Mouse (Mus musculus): ENCODE data around the gene Limch1.

Gene Limch1

DNA sequence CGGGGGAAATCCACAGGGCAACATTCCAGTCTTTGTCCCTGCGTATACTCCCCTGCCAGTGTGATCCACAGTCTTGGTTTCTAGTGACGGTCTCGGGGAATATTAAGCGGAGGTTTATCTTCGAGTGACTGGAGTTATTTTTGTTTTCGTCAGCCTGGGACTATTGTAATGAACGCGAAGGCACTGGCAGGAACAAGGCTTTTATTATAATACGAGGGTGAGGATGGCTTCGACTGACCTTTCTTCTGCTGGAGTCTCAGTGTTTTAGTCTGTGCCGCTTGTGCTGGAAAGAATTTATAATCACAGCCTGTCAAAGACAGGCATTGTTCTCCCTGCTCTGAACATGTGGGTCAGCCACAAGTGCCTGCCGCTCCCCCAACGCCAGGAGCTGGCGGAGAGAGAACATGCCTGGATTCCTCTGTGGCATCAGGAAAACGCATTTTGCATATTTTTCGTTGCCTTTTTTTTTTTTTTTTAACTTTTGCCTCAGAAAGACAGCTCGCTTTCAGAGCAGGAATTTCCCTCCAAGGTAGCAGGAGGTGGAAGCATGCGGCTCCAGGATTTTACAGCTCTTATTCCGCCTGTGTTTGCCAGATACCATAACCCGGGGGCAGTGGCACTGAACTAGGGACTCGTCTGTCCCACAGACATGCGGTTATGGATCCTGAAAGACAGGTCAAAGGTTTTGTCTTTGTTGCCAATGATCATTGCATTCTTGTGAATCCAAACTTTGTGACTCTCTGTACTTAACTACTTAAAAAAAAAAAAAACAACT, 222.6 kb downstream of the Limch1 start:
- no peak for DNase-seq (ENCODE audit: low read depth, low spot score)

DNA sequence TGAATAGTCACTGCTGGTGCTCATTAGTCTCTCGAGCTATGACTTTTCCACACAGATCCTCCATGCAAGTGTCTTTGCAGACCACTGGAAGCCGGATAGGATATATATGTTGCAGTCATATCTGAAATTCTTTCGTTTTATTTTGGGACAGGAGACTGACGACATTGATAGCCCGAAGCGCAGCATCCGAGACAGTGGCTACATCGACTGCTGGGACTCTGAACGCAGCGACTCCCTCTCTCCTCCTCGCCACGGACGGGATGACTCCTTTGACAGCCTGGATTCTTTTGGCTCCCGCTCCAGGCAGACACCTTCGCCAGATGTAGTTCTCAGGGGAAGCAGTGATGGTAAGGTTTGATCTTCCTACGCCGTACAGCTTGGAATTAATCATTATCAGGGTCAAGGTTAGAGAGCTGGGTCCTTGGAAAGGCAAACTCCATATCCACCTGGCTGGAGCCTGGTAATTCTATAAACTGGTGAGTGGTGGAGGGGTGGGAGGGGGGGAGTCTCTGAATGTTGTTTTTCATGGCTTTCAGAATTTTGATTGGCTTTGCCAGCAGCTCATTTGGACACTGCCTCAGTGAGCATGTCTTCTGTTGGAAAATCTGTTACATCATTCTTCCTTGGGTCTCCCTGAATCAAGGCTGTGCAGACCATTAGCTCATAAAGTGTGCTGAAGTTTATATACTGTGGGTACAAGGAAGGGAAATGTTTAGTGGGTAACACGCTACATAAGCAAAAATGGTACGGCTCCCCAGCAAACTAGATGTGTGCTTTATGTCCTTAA, 223.5 kb downstream of the Limch1 start:
- DNase-seq (ENCODE audit: low read depth, low spot score), result no peak

DNA sequence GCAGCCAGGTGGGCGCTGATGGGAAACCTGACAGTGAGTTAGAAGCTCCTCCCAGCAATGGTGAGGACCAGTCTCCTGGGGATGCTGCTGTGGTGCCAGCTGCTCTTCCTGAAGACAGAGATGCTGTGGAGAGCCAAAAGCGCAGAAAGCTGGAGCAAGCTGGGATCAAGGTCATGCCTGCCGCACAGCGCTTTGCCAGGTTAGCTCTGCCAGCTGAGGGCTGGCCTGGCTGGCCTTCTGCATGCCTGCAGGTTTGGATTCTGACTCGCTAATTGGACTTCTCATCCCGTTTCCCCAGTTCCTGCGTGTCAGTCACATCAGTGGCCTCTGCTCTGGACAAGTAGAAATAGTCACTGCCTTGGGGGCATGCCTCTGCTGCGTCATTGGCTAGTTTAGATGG, 230.0 kb downstream of the Limch1 start:
- no peak for DNase-seq (ENCODE audit: low read depth, low spot score)

DNA sequence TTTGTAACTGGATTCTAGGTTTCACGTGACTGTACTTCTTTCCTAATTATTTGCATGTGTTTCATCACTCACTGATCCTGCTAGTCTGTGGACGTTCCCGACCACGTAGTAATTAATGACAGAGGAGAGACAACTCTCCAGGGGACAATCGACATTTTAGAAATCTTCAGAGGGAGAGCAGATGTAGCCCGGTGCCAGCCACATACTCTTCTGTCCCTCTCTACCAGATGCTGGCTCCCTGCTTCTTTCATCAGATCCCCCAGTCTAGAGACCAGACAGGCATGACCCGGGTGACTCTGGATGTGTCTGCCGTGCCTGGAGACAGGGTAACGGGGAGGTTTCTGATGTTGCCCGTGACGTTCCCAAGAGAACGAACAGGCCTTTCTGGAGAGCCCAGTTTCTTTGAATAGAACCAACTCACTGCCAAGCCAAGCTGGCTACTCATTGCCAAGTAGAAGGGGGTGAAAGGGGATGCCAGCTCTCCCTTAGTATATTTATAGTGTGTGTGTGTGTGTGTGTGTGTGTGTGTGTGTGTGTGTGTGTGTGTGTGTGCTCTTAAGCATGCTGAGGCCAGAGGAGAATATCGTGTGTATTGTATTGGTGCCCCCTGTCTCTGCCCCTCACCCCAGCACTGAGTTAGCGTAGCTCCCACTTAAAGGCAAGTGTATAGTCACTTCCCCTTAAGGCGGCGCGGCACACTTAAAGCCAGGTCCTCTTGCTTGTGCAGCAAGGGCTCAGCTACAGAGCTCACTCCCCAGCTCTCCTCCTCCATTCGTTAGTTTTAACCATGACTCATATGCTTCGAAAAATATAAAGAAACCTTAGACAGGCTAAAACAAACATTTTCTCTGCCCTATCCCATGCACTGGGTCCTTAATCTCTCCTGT, 233.9 kb downstream of the Limch1 start:
- no peak for DNase-seq (ENCODE audit: low read depth, low spot score)

DNA sequence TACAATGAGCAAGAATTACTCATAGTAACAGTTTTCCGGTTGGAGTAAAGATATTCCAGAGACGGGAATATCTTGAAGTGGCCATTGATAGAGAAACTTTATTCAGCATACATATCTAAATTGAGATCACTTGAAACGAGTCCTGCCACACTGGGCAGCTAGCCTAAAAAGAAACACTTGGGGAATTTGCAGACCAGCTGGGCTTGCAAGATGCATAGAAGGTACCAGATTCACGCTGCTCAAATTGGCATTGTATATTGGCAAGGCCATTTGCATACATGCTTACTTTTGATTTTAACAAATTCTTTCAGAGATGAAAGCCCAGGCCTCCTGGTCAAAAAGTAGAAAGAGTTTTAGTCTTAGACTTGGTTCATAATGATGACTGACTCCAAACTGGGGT, 235.2 kb downstream of the Limch1 start:
- no peak for DNase-seq (ENCODE audit: low read depth, low spot score)

DNA sequence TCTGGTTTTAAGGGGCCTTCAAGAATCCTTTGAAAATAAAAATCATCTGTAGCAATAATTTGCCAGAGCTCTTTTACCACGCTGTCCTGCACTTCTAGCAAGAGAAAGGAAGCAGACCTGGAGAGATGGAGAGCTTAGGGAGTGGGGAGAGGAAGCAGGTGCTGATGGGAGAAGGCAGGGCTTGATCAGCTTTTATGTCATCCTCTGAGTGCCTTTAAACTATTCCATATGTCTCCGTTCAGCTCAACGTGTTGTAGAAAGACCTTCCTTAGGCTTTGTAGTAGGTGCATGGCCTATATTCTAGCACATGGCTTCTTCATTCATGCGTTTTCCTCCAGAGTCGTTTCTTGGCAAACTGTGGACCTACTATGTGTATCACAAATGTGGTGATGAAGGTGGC, 237.5 kb downstream of the Limch1 start:
- DNase-seq (ENCODE audit: low read depth, low spot score), result no peak

DNA sequence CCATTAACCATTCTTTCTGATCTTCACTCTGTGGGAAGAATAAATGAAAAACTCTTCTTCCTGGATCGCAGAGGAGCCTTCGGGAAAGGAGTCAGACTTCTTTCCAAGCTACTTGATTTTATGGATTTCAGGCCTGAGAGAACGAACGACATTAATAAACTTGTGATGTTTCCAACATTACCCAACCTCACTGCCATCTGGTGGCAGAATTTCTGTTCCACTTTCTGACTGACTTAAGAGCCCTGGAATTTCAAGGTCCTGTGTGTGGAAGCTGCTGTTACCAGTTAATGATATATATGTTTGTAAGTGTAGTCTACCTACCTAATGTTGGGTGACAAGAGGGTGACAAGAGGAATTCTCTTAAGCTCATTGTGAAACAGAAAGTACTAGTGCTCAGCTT, 243.3 kb downstream of the Limch1 start:
- no peak for DNase-seq (ENCODE audit: low read depth, low spot score)

DNA sequence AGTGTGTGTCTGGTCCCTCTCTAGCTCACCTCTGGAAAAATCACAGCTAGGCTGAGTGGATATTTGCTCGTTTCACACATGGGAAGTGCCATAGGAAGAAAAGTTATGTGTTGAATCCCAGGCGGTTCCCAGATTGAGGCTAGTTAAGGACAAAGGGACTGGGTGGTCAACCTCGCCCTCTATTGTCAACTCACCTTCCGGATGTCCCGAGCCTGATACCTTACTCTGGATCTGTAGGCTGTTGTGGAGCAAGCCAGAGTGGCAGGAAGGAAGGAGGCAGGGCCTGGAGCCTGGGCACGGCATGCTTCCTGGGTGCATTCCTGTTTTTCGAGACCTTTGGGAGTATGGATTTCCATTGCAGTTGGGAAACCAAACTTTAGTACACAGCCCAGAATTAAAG, 243.9 kb downstream of the Limch1 start:
- DNase-seq (ENCODE audit: low read depth, low spot score), result no peak

DNA sequence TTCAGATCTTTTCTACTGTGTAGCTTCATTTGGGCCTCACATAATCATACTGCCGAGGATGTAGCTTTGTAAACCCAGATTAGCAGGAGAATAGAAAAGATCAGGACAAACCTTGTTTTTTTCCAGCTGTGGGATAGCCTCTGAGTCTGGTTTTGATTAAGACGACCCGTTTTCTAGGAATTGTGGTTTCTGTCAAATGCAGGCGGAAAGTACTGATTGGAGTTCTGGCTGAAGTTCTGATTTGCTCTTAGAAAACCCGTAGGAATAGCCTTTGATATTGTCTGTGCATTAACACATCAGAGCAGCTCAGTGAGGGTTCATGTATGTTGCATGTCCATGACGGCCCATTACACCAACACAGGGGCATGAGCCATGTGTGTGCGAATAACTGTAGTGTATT, 246.8 kb downstream of the Limch1 start:
- DNase-seq (ENCODE audit: low read depth, low spot score), result no peak

DNA sequence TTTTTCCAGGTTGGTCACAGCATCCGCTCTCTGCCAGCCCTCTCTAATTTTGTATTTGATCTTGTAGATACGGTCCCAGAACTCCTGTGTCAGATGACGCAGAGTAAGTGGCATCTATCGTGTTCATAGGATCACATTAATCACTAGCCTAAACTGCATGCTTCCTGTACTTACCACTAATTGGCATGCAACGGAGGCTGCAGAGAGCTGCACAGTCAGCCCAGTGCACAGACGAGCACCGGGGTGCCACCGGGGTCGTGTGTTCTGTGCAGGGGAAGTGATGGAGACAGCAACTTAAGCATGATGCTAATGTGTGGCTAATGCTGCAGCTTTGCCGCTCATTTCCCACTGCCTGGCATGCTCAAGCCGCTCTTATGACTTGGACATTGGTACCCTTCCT, 247.4 kb downstream of the Limch1 start:
- no peak for DNase-seq (ENCODE audit: low read depth, low spot score)

DNA sequence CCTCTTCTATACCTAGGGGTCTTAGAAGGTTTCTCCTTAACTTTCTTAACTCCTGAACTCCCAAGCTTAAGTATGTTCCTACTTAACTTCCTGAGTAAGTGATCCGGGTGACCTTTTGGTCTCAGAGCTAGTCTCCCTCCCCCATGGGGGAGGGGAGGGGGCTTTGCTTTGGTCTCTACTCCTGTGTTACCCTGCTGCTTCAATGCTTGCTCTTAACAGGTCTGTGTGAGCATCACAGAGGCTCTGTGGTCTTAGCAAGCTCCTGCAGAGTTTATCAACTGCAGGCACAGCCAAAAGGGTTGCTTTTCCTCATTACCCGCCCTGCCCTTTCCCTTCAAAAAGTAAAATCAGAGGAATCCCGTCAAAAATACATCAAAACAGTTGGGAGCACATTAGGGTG, 250.5 kb downstream of the Limch1 start:
- DNase-seq (ENCODE audit: low read depth, low spot score), result no peak

DNA sequence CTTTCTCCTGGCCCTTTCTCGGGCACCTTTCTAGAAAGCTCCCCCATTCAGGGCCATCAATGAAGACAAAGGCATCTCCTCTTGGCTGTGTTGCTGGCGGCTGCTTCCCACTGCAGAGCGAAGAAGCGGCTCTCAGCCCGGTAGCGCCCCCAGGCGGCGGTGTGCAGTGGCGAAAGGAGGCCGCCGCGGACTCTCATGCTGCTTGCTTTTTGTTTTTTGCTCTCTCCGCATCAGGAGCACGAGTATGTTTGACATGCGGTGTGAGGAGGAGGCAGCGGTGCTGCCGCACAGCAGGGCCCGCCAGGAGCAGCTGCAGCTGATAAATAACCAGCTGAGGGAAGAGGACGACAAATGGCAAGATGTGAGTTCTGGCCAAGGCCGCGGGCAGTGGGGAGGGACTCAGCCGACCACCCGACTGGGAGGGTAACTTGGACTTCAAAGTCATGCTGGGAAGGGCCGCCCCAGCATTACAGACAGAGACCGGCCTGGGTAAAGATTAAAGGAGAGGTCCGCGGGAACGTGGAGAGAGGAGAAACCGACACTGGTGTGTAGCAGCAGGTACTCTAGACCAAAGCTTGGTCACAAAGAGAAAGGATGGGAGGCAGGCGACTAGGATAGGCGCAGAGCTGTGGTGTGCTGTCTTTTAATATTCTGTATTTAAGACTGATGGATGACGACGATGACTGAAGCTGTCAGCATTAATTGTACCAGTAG, 251.4 kb downstream of the Limch1 start:
- no peak for DNase-seq (ENCODE audit: low read depth, low spot score)

DNA sequence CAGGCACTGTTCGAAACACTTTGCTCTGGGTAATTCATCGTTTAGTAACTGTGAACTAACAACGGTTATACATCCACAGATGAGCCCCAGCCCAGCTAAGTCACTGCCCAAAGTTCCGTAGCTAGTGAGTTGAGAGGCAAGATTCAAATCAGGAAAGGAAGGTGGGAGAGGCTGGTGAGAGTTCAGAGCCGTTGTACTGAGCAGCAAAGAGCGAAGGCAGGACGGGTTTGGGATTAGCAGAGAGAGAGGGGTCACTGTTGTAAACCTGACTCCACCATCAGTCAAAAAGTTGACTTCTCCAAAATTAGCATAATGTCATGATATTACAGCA, 251.9 kb downstream of the Limch1 start:
- DNase-seq (ENCODE audit: low read depth, low spot score), result no peak

DNA sequence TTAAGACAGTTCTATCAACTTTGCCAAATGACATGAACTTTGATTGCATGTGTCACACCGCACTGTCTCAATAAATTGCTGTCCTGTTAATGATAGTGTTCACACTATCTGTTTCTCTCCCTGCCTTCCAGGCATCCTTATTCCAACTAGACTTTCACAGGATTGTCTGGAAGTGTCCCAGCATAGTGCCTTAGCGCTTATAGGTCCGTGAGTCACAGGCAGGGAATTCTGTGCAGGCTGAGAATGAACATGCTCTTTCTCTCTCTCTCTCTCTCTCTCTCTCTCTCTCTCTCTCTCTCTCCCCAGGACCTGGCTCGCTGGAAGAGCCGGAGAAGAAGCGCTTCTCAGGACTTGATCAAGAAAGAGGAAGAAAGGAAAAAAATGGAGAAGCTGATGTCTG, 252.7 kb downstream of the Limch1 start:
- DNase-seq (ENCODE audit: low read depth, low spot score), result no peak

DNA sequence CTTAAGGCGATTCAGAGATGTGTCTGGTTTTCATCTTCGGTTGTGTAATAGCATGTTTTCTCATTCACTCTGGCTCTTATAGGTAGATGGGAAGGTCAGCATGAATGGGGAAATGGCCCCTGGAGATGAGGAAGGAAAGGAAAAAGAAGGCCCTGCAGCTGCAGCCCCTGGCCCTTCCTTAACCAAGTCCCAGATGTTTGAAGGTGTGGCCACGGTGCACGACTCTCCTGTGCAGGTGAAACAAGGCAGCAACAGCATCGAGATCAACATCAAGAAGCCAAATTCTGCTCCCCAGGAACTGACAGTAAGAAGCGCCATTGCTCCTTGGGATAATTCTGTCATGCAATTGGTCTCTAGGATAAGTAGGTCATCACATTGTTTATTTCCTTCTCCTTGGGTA, 256.7 kb downstream of the Limch1 start:
- no peak for DNase-seq (ENCODE audit: low read depth, low spot score)

DNA sequence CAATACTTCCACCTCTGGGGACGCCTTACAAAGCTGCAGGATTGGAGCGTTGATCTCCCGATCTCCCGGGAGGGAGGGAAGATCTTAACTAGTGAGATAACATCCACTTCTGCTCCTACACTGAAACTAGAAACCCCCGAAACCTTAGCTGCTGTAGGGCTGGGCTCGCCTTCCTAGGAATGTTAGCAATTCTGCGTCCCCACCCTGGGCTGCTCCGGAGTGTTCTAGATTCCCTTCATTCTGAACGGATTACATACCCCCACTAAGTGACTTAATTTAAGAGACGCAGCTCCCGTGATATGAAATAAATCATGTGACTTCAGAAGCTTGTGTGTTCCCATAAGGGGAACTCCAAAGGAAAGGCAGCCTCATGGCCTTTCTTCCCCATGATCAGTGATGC, 259.0 kb downstream of the Limch1 start:
- DNase-seq (ENCODE audit: low read depth, low spot score), result no peak

DNA sequence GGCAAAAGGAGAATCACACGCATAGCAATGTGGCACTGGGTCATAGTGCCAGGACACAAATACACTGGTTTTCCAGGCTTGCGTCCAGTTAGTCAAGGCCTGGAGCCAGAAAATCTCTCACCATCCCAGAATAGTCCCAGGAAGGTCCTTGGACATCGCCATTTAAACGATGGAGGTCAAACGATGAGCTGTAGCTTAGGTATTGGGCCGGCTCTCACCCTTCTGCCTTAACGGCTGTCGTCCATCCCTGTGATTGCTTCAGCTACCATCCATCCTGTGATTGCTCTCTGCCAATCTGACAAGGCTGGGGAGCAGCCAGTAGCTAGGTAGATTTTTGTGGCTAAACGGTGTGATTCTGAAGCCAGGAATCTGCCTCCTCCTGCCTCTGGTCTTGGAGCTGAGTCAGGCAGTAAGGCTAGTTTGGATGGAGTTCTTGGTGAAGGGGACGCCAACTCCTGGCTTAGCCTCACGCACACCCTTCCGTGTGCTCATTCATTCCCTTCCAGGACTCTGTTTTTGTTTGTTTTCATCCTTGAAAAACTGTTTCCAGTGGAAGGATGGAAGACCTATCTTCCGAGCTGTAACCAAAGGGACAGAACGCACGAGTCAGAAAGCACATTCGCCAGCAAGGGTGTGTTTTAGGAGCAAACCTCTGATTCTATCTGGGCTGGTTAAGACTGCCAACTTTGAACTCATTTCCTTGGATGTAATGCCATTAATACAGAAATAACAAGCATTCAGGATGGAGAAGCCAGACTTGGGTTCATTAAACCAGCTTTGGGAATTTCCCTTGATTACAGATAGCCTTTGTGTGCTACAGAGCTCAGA, 265.6 kb downstream of the Limch1 start:
- no peak for DNase-seq (ENCODE audit: low read depth, low spot score)

DNA sequence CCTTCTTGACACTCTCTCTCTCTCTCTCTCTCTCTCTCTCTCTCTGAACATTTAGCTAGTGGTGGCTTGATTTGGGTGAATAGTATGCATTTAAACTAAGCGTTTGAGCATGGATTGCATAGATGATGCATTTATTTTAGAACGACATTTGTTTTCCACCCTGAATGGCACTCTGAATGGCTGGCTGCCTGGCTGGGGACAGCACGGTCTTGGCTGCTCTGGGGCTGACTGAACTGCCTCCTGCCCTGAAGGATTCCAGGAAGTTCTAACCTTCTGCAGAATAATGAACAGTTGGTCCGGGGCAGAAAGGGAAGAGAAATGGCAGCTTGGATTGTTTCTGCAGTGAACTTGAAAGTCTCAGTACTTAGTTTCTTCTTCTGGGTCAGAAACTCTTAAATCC, 266.4 kb downstream of the Limch1 start:
- no peak for DNase-seq (ENCODE audit: low read depth, low spot score)

DNA sequence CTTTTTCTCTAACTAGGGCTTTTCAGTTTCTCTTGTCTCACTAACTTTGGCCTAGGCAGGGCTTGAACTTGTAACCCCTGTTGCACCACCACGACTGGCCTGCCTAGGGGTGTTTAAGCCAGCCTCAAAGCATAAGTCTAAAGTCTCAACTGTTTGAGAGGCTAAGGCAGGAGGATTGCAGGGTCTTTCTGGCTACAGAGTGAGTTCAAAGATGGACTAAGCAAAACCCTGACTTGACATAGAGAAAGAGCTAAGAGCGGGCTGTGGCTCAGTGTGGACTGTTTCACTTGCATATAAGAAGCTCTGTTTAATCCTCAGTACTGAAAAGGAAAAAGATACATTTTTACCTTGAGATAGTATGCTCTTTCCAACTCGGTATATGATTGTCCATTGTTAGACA, 268.3 kb downstream of the Limch1 start:
- no peak for DNase-seq (ENCODE audit: low read depth, low spot score)

DNA sequence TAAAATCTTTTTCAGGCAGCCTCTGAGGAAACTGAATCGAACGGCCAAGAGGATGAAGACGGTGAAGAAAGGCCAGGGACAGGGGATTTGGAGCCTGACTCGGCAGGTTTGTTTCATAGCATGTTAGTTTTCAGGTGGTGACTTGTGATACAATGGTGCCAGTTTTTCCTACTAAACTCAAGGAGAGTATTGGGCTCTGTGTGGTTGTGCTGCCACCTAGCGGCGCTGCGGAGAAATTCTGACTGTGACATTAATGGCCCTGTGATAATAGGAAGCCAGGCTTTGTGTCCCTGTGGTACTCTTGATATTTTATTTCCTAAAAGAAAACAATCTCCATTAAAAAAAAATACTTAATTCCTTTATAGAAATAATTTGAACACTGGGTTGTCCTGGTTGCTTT, 270.8 kb downstream of the Limch1 start:
- peak; percentile 12 for DNase-seq (ENCODE audit: low read depth, low spot score)

Data from CD4-positive helper T cell, adult 2 months (primary cell).